Mouse (Mus musculus) neural tube, embryonic 14.5 days (tissue): ENCODE measurements around the gene Zfp30. TPM values are rescaled to one million over a fixed set of nuclear protein-coding genes. Genes with fewer than 3 reads are reported as not detected.

Source experiments
- ATAC-seq: fragments of 200-750 bp; cut with Nextera tagmentation; 2 replicates; pipeline ENCODE4 v1.8.0; 2017; ENCODE audit warnings: low read depth, mild to moderate bottlenecking, moderate TSS enrichment, moderate library complexity
- H3K27ac ChIP-seq: fragments of 300-500 bp; sonication (generic); 2 replicates; pipeline ENCODE4 v1.5.1; 2014; ENCODE audit warnings: low read depth, mild to moderate bottlenecking, control low read depth, low read length, moderate library complexity, mixed read lengths
- H3K27me3 ChIP-seq: fragments of 300-500 bp; sonication (generic); 2 replicates; pipeline ENCODE4 v1.6.1; 2014; ENCODE audit warnings: low read length; ENCODE audit not compliant: control insufficient read depth, insufficient read depth
- H3K36me3 ChIP-seq: fragments of 300-500 bp; sonication (generic); 2 replicates; pipeline ENCODE4 v1.6.1; 2014; ENCODE audit warnings: low read length, mixed read lengths; ENCODE audit not compliant: control insufficient read depth, insufficient read depth
- H3K4me1 ChIP-seq: fragments of 300-500 bp; sonication (generic); 2 replicates; pipeline ENCODE4 v1.6.1; 2014; ENCODE audit warnings: low read length; ENCODE audit not compliant: control insufficient read depth, insufficient read depth
- H3K4me2 ChIP-seq: fragments of 300-500 bp; sonication (generic); 2 replicates; pipeline ENCODE4 v1.6.1; 2014; ENCODE audit warnings: mild to moderate bottlenecking, low read depth, low read length, control low read depth
- H3K4me3 ChIP-seq: fragments of 300-500 bp; sonication (generic); 2 replicates; pipeline ENCODE4 v1.5.1; 2014; ENCODE audit warnings: low read depth, low read length, control low read depth, mixed read lengths
- H3K9ac ChIP-seq: fragments of 300-500 bp; sonication (generic); replicated peaks from 2 replicates; pipeline ENCODE4 v1.6.1; 2014; ENCODE audit warnings: low read depth, mild to moderate bottlenecking, control low read depth, low read length, mixed read lengths
- H3K9me3 ChIP-seq: fragments of 300-500 bp; sonication (generic); 2 replicates; pipeline ENCODE4 v1.6.1; 2016; ENCODE audit warnings: low read length; ENCODE audit not compliant: control insufficient read depth
- WGBS: fragments of 180-500 bp; shearing (Covaris S2); extraction: QIAGEN DNeasy Blood & Tissue Kit; methylation state at CpG from one replicate; pipeline ENCODE4 v1.1.7; 2014; 5-methylcytosine and 5-hydroxymethylcytosine counted together
- polyA plus RNA-seq: library from polyadenylated mRNA; unstranded; fragments of >200 nt; fragmentation: Nextera tagmentation; extraction: Ambion mirVana; gene quantifications from 2 replicates; pipeline ENCODE4 v1.2.1, GENCODE M21; 2014

Zfp30 gene
- polyA plus RNA-seq, 1 experiment from 2014 or later: 15.2 TPM

- H3K4me3 ChIP-seq: no peak overlapping the region
These were observed 9.4 kb upstream of the Zfp30 start for GRCm38 (mm10) chr7:29774371-29774770.

GRCm38 (mm10) chr7:29776568-29776967 lies 7.2 kb upstream of the Zfp30 start:
- H3K4me1 ChIP-seq: no peaks in the 10 kb centered on the region
- H3K4me3 ChIP-seq: no peak overlapping the region
- H3K36me3 ChIP-seq: peaks cover 52% of the 10 kb centered on the region
- no peaks in the 10 kb centered on the region for H3K9me3 ChIP-seq
- H3K4me2 ChIP-seq: no peak overlapping the region
- H3K27ac ChIP-seq: no peak overlapping the region
- no peaks in the 10 kb centered on the region for H3K27me3 ChIP-seq
- no peak overlapping the region for H3K9ac ChIP-seq
- ATAC-seq: no peak
- 97% methylated on average over 19 of the region's 19 CpGs for WGBS

More at GRCm38 (mm10) chr7:29774371-29774770, 9.4 kb upstream of the Zfp30 start:
- Histone ChIP-seq H3K4me1 (peaks cover 2% of the 10 kb centered on the region), H3K27me3 (no peaks in the 10 kb centered on the region), H3K9me3 (no peaks in the 10 kb centered on the region), H3K4me2 (no peak overlapping the region), H3K9ac (no peak overlapping the region), H3K27ac (no peak overlapping the region), H3K36me3 (peaks cover 52% of the 10 kb centered on the region)
- WGBS: 91% methylated on average over 3 of the region's 3 CpGs
- ATAC-seq: no peak

GRCm38 (mm10) chr7:29777372-29777771 lies 6.4 kb upstream of the Zfp30 start:
- Histone ChIP-seq H3K4me3 (no peak overlapping the region), H3K4me1 (no peaks in the 10 kb centered on the region), H3K9me3 (no peaks in the 10 kb centered on the region), H3K36me3 (peaks cover 52% of the 10 kb centered on the region), H3K27me3 (no peaks in the 10 kb centered on the region), H3K9ac (no peak overlapping the region), H3K27ac (no peak overlapping the region), H3K4me2 (no peak overlapping the region)
- no peak for ATAC-seq
- WGBS: 95% methylated on average over 10 of the region's 10 CpGs

GRCm38 (mm10) chr7:29785023-29785422 lies 1.2 kb downstream of the Zfp30 start:
- peak overlapping the region; percentile 60 for H3K4me2 ChIP-seq
- WGBS: 45% methylated on average over 8 of the region's 8 CpGs
- H3K9me3 ChIP-seq: no peaks in the 10 kb centered on the region
- peaks cover 10% of the 10 kb centered on the region for H3K36me3 ChIP-seq
- H3K4me3 ChIP-seq: peak overlapping the region; percentile 70
- H3K27ac ChIP-seq: no peak overlapping the region
- peaks cover 15% of the 10 kb centered on the region for H3K4me1 ChIP-seq
- no peaks in the 10 kb centered on the region for H3K27me3 ChIP-seq
- no peak for ATAC-seq
- peak overlapping the region; percentile 42; the same call in 1 of the 2 replicates for H3K9ac ChIP-seq

GRCm38 (mm10) chr7:29785888-29786287 lies 2.1 kb downstream of the Zfp30 start:
- H3K27ac ChIP-seq: no peak overlapping the region
- peak overlapping the region; percentile 70 for H3K4me3 ChIP-seq
- H3K4me2 ChIP-seq: peak overlapping the region; percentile 60
- 85% methylated on average over 5 of the region's 5 CpGs for whole genome bisulfite sequencing
- peaks cover 13% of the 10 kb centered on the region for H3K36me3 ChIP-seq
- peaks cover 15% of the 10 kb centered on the region for H3K4me1 ChIP-seq
- H3K27me3 ChIP-seq: no peaks in the 10 kb centered on the region
- H3K9ac ChIP-seq: peak overlapping the region; percentile 42; the same call in 1 of the 2 replicates
- ATAC-seq: no peak
- no peaks in the 10 kb centered on the region for H3K9me3 ChIP-seq

- H3K9ac ChIP-seq: no peak overlapping the region
- H3K4me2 ChIP-seq: no peak overlapping the region
These were observed 9.1 kb downstream of the Zfp30 start for GRCm38 (mm10) chr7:29792906-29793305.

GRCm38 (mm10) chr7:29807046-29807445 lies 23.2 kb downstream of the Zfp30 start:
- H3K27ac ChIP-seq: no peak overlapping the region
- H3K9me3 ChIP-seq: no peaks in the 10 kb centered on the region
- no peak overlapping the region for H3K4me2 ChIP-seq
- no peaks in the 10 kb centered on the region for H3K27me3 ChIP-seq
- WGBS: 85% methylated on average over 5 of the region's 5 CpGs
- ATAC-seq: no peak
- no peak overlapping the region for H3K4me3 ChIP-seq
- no peaks in the 10 kb centered on the region for H3K4me1 ChIP-seq
- no peak overlapping the region for H3K9ac ChIP-seq
- H3K36me3 ChIP-seq: no peaks in the 10 kb centered on the region

More at GRCm38 (mm10) chr7:29792906-29793305, 9.1 kb downstream of the Zfp30 start:
- H3K36me3 ChIP-seq: peaks cover 30% of the 10 kb centered on the region
- no peaks in the 10 kb centered on the region for H3K9me3 ChIP-seq
- H3K4me3 ChIP-seq: no peak overlapping the region
- H3K27me3 ChIP-seq: no peaks in the 10 kb centered on the region
- H3K4me1 ChIP-seq: no peaks in the 10 kb centered on the region
- ATAC-seq: no peak
- H3K27ac ChIP-seq: no peak overlapping the region
- WGBS: 30% methylated on average over 27 of the region's 27 CpGs

- no peak overlapping the region for H3K9ac ChIP-seq
- 91% methylated on average over 1 of the region's 1 CpGs for WGBS
- ATAC-seq: no peak
These were observed 28.4 kb downstream of the Zfp30 start for GRCm38 (mm10) chr7:29812244-29812643.

GRCm38 (mm10) chr7:29814381-29814780 lies 30.6 kb downstream of the Zfp30 start:
- Histone ChIP-seq H3K27me3 (no peaks in the 10 kb centered on the region), H3K9ac (no peak overlapping the region), H3K27ac (no peak overlapping the region), H3K4me2 (peak overlapping the region; percentile 63), H3K4me1 (peaks cover 29% of the 10 kb centered on the region), H3K9me3 (no peaks in the 10 kb centered on the region), H3K36me3 (no peaks in the 10 kb centered on the region), H3K4me3 (peak overlapping the region; percentile 59)
- ATAC-seq: no peak
- WGBS: 90% methylated on average over 2 of the region's 2 CpGs

More at GRCm38 (mm10) chr7:29812244-29812643, 28.4 kb downstream of the Zfp30 start:
- Histone ChIP-seq H3K27me3 (no peaks in the 10 kb centered on the region), H3K4me3 (no peak overlapping the region), H3K9me3 (no peaks in the 10 kb centered on the region), H3K4me2 (no peak overlapping the region), H3K27ac (no peak overlapping the region), H3K36me3 (no peaks in the 10 kb centered on the region), H3K4me1 (peaks cover 19% of the 10 kb centered on the region)
